Mouse (Mus musculus) embryonic facial prominence, embryonic 15.5 days (tissue): ENCODE results near the gene Fam149b. TPM values are rescaled to one million over a fixed set of nuclear protein-coding genes. Genes with fewer than 3 reads are reported as not detected.

Experiments used
- polyA plus RNA-seq: library from polyadenylated mRNA; unstranded; fragments of >200 nt; fragmentation: Nextera tagmentation; extraction: Ambion mirVana; gene quantifications from 2 replicates; pipeline ENCODE4 v1.2.1, GENCODE M21; 2015

Gene Fam149b
- polyA plus RNA-seq, 1 experiment from 2014 or later, result 36.0 TPM

Other genes with a start within 250 kb of the Fam149b start
- 12.9 and 13.2 TPM in 2 replicates for gene Saysd1, start 209.6 kb upstream of the Fam149b start, polyA plus RNA-seq
- 4.7 and 5.5 TPM in 2 replicates for gene Kcnk5, start 166.4 kb upstream of the Fam149b start, polyA plus RNA-seq
- gene Kcnk16, start 79.0 kb upstream of the Fam149b start, polyA plus RNA-seq, result 0.12 and 0.68 TPM in 2 replicates
- gene Nudt13, start 53.5 kb upstream of the Fam149b start, polyA plus RNA-seq, result 16.6 and 22.8 TPM in 2 replicates
- 47.3 and 54.4 TPM in 2 replicates for gene Ecd, start within 50 bp of the Fam149b start, polyA plus RNA-seq
- 168 and 176 TPM in 2 replicates for gene Dnajc9, start 40.7 kb downstream of the Fam149b start, polyA plus RNA-seq
- gene Mrps16, start 45.5 kb downstream of the Fam149b start, polyA plus RNA-seq, result 82.9 and 90.6 TPM in 2 replicates
- gene Cfap70, start 104.1 kb downstream of the Fam149b start, polyA plus RNA-seq, result 4.2 and 7.3 TPM in 2 replicates
- 56.4 and 61.7 TPM in 2 replicates for gene Anxa7, start 132.0 kb downstream of the Fam149b start, polyA plus RNA-seq
- gene Mss51, start 148.7 kb downstream of the Fam149b start, polyA plus RNA-seq, result 1.9 and 2.0 TPM in 2 replicates
- gene Ppp3cb, start 198.4 kb downstream of the Fam149b start, polyA plus RNA-seq, result 46.7 and 50.2 TPM in 2 replicates